Mouse (Mus musculus): ENCODE results near the gene Zyg11a. TPM values are rescaled to one million over a fixed set of nuclear protein-coding genes. Genes with fewer than 3 reads are reported as not detected.

Gene Zyg11a
- polyA plus RNA-seq, 2 experiments = 0.13 TPM; not detected in 1

DNA sequence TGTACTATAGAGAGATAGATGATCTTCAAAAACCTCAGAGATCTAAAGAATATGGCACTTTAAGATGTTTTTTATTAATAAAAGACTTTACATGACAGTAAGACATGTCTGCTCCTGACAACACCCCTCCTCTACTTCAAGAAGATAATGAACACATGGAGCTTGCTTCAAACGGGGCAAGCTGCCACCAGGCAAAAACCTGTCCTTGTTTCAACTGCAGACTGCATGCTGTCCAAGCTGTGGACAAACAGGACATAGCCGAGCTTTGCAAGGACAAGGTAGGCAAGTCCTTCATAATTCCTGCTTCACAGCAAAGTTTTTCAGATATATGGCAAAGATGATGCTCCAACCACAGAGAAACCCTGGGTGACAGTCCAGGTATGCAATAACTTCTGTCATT lies 18.6 kb downstream of the Zyg11a start:
- Histone ChIP-seq H3K9me3 (ENCODE audit: control insufficient read depth, low read length) (no peaks in the 10 kb centered on the region), H3K27me3 (ENCODE audit: control insufficient read depth, insufficient read depth, low read length) (no peaks in the 10 kb centered on the region), H3K27ac (replicated peaks; ENCODE audit: low read depth, low read length) (no peak overlapping the region), H3K36me3 (ENCODE audit: control insufficient read depth, insufficient read depth, low read length) (no peaks in the 10 kb centered on the region), H3K4me3 (replicated peaks; ENCODE audit: low read length) (no peak overlapping the region), H3K9ac (ENCODE audit: low read depth, low read length, severe bottlenecking) (no peak overlapping the region), H3K4me2 (replicated peaks; ENCODE audit: low read depth, low read length, severe bottlenecking) (no peak overlapping the region), H3K4me1 (ENCODE audit: control insufficient read depth, insufficient read depth, low read length) (no peaks in the 10 kb centered on the region)
- TF ChIP-seq POLR2A (IDR thresholded peaks at IDR 0.05; ENCODE audit: borderline replicate concordance, extremely low read depth, insufficient read depth, insufficient read length) = no peak
- ATAC-seq (ENCODE audit: low FRiP score, low read depth) (no peak), DNase-seq (ENCODE audit: low spot score) (no peak)
- 65% methylated on average over 2 of the region's 2 CpGs for WGBS

DNA sequence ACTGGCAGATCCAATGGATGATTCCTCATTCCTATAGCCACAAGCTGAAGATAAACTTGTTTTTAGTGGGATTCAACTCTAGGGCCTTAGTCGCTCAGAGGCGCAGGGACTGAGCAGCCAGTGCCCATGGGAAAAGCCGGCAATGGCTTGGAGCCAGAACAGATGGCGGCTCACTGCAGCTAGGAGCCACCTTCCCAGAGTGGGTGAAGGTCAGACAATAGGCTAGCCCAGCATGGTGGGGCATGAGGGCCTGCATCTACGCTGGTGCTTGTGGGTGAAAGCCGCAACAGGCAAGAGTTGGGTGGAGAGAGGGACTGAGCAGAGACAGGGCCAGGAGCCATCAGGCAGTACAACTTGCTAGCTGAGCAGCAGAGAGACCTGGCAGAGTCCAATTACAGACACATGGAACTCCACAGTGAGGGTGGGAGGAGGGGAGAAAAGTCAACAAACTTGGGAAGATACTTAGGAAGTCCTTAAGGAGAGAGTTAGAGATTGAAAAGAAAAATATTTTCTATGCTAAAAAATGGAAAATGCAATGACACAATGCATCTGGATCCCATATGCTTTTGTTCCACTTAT lies 21.5 kb downstream of the Zyg11a start:
- 63% methylated on average over 6 of the region's 6 CpGs for WGBS
- no peaks in the 10 kb centered on the region for H3K36me3 ChIP-seq (ENCODE audit: control insufficient read depth, insufficient read depth, low read length)
- H3K9ac ChIP-seq (ENCODE audit: low read depth, low read length, severe bottlenecking) = no peak overlapping the region
- H3K4me2 ChIP-seq (replicated peaks; ENCODE audit: low read depth, low read length, severe bottlenecking) = no peak overlapping the region
- H3K27me3 ChIP-seq (ENCODE audit: control insufficient read depth, insufficient read depth, low read length) = no peaks in the 10 kb centered on the region
- no peak for TF ChIP-seq POLR2A (IDR thresholded peaks at IDR 0.05; ENCODE audit: borderline replicate concordance, extremely low read depth, insufficient read depth, insufficient read length)
- no peaks in the 10 kb centered on the region for H3K4me1 ChIP-seq (ENCODE audit: control insufficient read depth, insufficient read depth, low read length)
- no peak overlapping the region for H3K27ac ChIP-seq (replicated peaks; ENCODE audit: low read depth, low read length)
- ATAC-seq (ENCODE audit: low FRiP score, low read depth) (no peak), DNase-seq (ENCODE audit: low spot score) (no peak)
- H3K4me3 ChIP-seq (replicated peaks; ENCODE audit: low read length) = no peak overlapping the region
- no peaks in the 10 kb centered on the region for H3K9me3 ChIP-seq (ENCODE audit: control insufficient read depth, low read length)

DNA sequence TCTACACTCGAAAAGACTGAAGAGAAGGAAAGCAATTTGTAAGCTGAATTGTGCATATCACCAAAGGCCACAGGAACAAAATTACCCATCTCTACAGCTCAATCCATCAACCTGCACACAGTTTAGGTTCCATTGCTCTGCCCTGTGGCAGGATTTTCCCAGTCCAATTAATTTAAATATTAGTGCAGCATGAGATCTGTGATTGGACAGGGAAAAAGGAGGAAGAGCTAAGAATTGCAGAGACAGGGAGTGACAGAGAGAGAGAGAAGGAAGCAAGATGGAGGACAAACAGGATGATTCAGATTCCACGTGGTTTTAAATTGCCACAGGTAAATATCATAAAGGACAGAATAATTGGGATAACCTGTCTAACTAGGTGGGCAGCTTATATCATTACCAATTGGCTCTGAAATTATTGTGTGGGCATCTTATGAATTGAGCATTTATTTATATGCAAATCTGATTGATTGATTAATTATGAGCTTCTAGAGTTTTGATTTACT lies 25.0 kb downstream of the Zyg11a start:
- no peak overlapping the region for H3K9ac ChIP-seq (ENCODE audit: low read depth, low read length, severe bottlenecking)
- H3K27ac ChIP-seq (replicated peaks; ENCODE audit: low read depth, low read length) = no peak overlapping the region
- no peaks in the 10 kb centered on the region for H3K27me3 ChIP-seq (ENCODE audit: control insufficient read depth, insufficient read depth, low read length)
- no peak for TF ChIP-seq POLR2A (IDR thresholded peaks at IDR 0.05; ENCODE audit: borderline replicate concordance, extremely low read depth, insufficient read depth, insufficient read length)
- H3K4me2 ChIP-seq (replicated peaks; ENCODE audit: low read depth, low read length, severe bottlenecking) = no peak overlapping the region
- no peak overlapping the region for H3K4me3 ChIP-seq (replicated peaks; ENCODE audit: low read length)
- ATAC-seq (ENCODE audit: low FRiP score, low read depth) (no peak), DNase-seq (ENCODE audit: low spot score) (no peak)
- 86% methylated on average over 2 of the region's 2 CpGs for WGBS
- H3K36me3 ChIP-seq (ENCODE audit: control insufficient read depth, insufficient read depth, low read length) = no peaks in the 10 kb centered on the region
- no peaks in the 10 kb centered on the region for H3K4me1 ChIP-seq (ENCODE audit: control insufficient read depth, insufficient read depth, low read length)
- no peaks in the 10 kb centered on the region for H3K9me3 ChIP-seq (ENCODE audit: control insufficient read depth, low read length)

DNA sequence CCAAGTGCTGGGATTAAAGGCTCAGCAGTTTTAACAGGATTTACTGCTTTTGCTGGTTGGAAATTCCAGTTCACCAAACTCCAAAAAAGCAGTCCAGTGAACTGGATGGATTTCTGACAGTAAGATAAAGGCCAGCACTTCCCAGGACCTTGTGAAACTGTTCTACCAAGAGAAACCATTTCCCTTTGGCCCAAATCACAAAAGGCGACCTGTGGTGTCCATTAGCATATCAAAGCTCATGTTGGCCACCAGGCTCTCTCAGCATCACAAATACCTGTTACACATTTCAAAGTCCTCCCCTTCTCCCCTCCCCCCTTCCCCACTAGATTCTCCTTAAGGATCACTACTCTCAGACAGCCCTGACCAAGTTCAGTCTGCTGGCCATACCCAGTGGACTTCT lies 35.6 kb downstream of the Zyg11a start:
- Histone ChIP-seq H3K9me3 (ENCODE audit: control insufficient read depth, low read length) (no peaks in the 10 kb centered on the region), H3K4me3 (replicated peaks; ENCODE audit: low read length) (no peak overlapping the region), H3K36me3 (ENCODE audit: control insufficient read depth, insufficient read depth, low read length) (peaks cover 7% of the 10 kb centered on the region; the same call in 1 of the 2 replicates), H3K4me2 (replicated peaks; ENCODE audit: low read depth, low read length, severe bottlenecking) (no peak overlapping the region), H3K9ac (ENCODE audit: low read depth, low read length, severe bottlenecking) (no peak overlapping the region), H3K27ac (replicated peaks; ENCODE audit: low read depth, low read length) (no peak overlapping the region), H3K27me3 (ENCODE audit: control insufficient read depth, insufficient read depth, low read length) (no peaks in the 10 kb centered on the region), H3K4me1 (ENCODE audit: control insufficient read depth, insufficient read depth, low read length) (no peaks in the 10 kb centered on the region)
- DNase-seq (ENCODE audit: low spot score) = no peak
- no peak for TF ChIP-seq POLR2A (IDR thresholded peaks at IDR 0.05; ENCODE audit: borderline replicate concordance, extremely low read depth, insufficient read depth, insufficient read length)
- 52% methylated on average over 1 of the region's 1 CpGs for WGBS
- no peak for ATAC-seq (ENCODE audit: low FRiP score, low read depth)

DNA sequence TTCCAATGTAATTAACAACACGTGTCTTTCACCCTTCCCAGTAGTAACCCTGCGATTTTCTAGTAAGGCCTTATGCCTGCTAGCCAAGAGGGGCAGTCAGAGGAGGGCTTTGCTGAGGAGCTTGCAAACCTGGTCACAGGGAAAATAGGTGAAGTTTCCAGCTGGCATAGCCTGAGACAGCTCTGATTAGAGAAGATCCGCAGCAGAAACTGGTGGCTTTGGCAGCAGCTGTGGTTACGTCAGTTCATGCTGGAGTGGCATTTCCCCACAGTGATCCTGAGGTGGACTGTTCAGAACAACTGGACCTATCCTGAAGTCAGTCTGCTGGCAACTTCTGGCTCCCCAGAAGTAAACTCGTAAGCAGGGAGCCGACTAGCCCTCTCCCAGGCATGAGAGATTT lies 49.8 kb downstream of the Zyg11a start:
- H3K36me3 ChIP-seq (ENCODE audit: control insufficient read depth, insufficient read depth, low read length) = peaks cover 11% of the 10 kb centered on the region
- no peaks in the 10 kb centered on the region for H3K27me3 ChIP-seq (ENCODE audit: control insufficient read depth, insufficient read depth, low read length)
- no peak overlapping the region for H3K27ac ChIP-seq (replicated peaks; ENCODE audit: low read depth, low read length)
- no peak overlapping the region for H3K9ac ChIP-seq (ENCODE audit: low read depth, low read length, severe bottlenecking)
- ATAC-seq (ENCODE audit: low FRiP score, low read depth) = no peak
- H3K9me3 ChIP-seq (ENCODE audit: control insufficient read depth, low read length) = no peaks in the 10 kb centered on the region
- no peak overlapping the region for H3K4me2 ChIP-seq (replicated peaks; ENCODE audit: low read depth, low read length, severe bottlenecking)
- H3K4me3 ChIP-seq (replicated peaks; ENCODE audit: low read length) = no peak overlapping the region
- WGBS = 63% methylated on average over 6 of the region's 6 CpGs
- no peaks in the 10 kb centered on the region for H3K4me1 ChIP-seq (ENCODE audit: control insufficient read depth, insufficient read depth, low read length)
- DNase-seq (ENCODE audit: low spot score) = no peak
- TF ChIP-seq POLR2A (IDR thresholded peaks at IDR 0.05; ENCODE audit: borderline replicate concordance, extremely low read depth, insufficient read depth, insufficient read length) = no peak
